Mouse (Mus musculus) cerebellum, postnatal 4 days (tissue): Measurements from ENCODE around the gene Olfr578.

ENCODE experiments used
- DNase-seq, 2 experiments: peaks; one replicate each; pipeline ENCODE4 v3.0.0; 2022; ENCODE audit warnings: low spot score in 2 of 2, mixed read lengths in 1 of 2

Olfr578 gene

DNA sequence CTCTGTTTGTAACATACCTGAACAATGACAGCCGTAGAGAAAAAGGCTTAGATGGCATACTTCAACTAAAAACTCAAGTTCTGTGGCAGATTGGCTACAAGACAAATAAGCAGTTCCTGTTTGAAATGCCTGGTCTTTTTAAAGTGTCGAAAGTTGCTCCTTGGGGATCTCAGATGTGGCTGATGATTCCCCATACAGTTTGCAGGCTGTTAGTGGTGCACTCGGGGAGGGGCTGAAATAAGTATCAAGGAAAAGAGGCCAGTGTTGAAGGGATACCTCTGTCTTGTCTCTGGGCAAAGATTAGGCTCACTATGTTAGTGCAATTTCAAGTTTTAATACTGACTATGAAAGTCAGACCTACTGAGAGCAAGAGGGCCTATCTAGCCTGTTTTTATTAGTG, at the start of gene Olfr578:
Gene Olfr578, minus strand, starts transcription at position 101 of the 400 bp plus-strand sequence.
- DNase-seq = no peak

DNA sequence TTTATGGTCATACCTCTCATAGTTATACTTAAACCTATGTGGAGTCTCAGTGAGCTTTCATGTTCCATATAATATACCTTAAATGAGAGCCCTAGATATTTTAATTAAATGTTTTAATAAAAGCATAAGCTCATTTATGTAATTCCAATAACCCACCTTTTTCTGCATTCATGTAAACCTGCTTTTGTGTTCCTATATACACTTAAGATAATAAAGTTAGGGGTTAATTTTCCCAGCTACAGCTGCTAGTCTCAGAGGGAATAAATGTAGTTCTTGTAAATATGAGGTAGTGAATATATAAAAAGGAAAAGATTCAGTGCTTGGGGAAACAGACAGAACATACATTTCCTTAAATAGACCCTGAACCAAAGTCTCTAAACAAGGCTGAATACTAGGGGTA, 48.6 kb upstream of the Olfr578 start, which contains the start of gene Olfr582:
Gene Olfr582, plus strand, starts transcription at position 301 of the 400 bp plus-strand sequence.
- DNase-seq = no peak

DNA sequence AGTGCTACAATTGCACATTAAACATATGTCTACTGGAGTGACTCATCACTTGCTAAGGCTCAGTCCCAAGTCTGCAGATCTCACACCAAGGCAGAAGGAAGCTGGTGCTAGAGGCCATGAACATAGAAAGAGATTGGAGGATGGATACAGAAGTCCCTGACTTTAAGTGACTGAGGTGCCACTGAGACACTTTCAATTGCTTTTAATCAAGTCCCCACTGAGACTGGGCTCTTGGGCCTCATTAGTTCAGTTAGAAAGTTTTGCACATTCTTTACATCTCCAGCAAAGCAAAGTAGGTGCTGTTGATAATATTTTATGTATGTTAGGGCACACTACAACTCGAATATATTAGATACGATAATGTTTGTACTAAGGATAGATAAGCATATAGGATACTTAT, 13.3 kb downstream of the Olfr578 start, which contains the start of gene Olfr577:
Gene Olfr577, minus strand, starts transcription at position 101 of the 400 bp plus-strand sequence.
- no peak for DNase-seq

DNA sequence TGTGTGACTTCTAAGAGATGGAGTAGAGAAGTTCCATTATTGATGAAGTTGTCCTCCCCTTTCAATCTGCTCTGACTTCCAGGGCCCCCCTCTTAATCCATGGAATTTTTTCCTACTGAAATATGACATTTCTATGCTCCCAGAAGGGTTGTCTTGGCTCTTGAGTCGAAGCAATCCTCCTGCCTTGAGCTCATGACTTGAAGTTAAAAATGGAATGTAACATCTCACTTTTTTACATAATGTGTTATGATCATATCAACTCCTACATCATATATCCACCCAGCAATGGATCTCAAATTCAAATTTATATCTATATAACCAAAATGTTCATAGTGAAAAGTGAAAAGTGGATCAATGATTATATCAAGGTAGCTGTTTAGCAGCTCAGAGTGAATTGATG, 14.7 kb downstream of the Olfr578 start:
- no peak for DNase-seq

DNA sequence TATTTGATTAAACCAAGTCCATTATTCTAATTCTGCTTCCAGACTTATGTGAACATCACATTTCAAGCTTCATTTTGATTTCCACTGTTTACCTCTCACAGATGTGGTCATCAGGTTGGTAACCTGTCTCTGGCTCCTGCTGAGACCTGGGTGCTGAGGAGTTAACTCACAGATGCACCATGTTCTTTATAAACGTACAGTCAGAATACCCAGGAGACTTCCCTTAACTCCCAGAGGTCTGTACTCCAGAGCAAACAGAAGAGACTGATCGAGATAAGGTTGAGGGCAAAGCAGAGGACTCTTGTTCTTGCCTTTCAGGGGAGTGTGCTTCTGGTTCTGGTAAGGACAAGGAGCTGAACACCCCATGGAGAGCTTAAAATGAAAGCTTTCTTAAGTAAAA, 26.8 kb downstream of the Olfr578 start, which contains the start of gene Olfr576:
Gene Olfr576, plus strand, starts transcription at position 301 of the 400 bp plus-strand sequence.
- no peak for DNase-seq

DNA sequence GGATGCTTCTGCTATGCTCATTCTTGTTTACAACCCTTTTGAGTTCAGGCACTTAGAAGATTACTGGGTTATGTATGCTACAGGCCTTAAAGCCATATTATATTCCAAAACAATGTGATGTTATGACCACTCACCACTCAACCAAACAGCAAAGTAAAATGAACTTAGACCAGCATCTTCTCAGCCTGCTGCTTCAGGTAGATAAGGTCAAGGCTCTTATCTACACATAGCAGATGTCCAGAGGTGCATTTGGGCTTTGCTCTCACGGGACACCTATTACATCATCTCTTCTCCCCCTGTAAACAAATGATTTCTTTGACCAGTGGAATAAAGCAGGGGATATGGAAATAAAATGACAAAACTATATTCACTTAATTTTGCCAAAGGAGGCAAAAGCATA, 30.5 kb downstream of the Olfr578 start, which contains the start of gene Olfr575:
Gene Olfr575, minus strand, starts transcription at position 183 of the 400 bp plus-strand sequence.
- no peak for DNase-seq

DNA sequence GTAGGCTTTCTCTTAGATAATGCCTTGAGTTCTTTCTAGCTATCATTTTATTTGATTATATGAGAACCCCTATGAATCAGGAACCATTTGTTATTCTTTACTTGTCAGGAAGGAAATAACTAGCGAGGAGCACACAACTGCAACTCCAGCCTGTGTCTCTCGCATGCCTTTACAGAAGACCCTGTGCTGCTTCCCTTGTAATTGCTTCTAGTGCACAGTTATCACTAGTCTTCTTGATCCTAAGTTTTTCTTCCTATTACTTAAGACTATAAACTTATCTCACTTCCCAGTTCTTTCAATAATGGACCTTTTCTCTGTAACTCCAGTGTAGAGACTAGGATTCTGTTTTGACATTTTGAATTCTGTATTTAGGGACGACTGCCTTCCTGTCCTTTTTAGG, 31.0 kb downstream of the Olfr578 start:
- no peak for DNase-seq

DNA sequence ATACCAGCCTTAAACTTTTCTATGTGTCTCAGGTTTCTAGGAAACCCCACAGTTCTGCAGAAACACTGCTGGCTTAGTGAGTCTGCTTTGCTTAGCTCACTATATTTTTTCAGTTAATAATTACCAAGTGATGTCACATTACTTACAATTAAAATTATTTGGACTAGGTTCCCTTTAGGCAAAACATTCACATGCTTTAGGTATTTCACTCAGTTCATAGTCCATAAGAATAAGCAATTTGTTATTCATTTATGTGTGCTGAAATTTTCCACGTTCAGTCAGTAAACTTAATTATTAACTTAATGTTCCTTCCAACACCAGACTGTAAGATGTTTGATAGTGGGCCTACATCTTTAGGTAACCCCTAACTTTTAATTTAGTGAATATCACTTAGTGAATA, 38.4 kb downstream of the Olfr578 start:
- DNase-seq = no peak

DNA sequence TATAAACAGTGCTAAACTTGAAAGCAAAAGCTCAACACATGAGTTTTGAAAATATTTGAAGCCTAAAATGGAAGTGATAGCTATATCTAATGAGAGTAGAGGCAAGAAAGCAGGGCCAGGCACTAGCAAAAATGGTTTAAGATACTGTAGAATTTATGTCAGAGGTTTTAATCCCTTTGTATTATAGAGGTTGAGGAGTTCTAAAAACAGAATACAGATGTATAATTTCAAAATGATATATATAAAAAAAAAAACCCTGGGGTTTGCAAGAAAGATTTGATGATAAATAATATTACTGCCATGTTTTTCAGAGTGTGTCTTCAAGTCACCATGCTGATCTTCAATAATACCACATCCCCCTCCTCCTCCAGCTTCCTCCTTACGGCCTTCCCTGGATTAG, 41.0 kb downstream of the Olfr578 start, which contains the start of gene Olfr574:
Gene Olfr574, plus strand, starts transcription at position 301 of the 400 bp plus-strand sequence.
- DNase-seq = no peak

DNA sequence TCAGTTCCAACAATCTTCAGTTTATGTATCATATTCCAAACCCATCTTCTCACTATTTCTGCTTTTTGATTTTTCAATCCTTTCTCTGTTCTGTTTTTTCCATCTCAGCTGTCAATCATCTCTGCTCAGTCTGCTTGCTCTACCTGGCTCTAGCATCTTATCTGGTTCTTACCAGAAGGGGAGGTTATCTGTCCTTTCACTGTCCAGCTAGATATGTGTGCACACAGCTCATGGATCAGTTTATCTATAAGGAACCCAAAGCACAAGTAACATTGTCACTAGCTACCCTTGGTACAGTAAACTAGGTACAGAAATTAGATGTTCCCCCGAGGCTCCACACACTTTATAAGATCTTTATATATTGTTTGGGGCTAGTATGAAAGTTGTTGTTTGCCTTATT, 45.7 kb downstream of the Olfr578 start:
- DNase-seq = no peak

DNA sequence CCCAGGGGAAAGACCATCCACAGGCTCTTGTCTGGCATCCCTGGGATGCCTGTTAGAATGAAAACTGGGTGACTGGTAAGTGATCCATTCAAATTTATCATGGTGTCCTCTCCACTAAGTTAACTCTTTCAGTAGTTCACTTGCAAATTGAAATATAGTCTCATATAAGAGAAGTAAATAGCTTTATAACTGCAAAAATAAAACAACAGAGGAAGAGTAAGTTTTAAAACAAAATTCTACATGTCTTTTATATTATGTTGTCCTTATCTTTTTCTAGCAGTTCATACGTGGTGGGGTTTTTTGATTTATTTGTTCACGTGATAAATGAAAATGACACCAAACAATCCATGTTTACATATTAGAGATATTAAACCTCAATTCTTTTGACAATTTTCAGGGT, 46.6 kb downstream of the Olfr578 start, which contains the start of gene Olfr573-ps1:
Gene Olfr573-ps1, minus strand, starts transcription at position 101 of the 400 bp plus-strand sequence.
- no peak for DNase-seq
